Mouse (Mus musculus) olfactory bulb, adult 2 months (tissue): ENCODE data around the gene Srsf3.

Experiments used
- CTCF ChIP-seq: fragments of 200-500 bp; IDR thresholded peaks from 2 replicates; pipeline ENCODE4 v1.5.1; 2012; ENCODE audit warnings: low read depth, mild to moderate bottlenecking, low read length, moderate library complexity; ENCODE audit not compliant: insufficient read depth
- POLR2A ChIP-seq: fragments of 200-500 bp; IDR thresholded peaks from 2 replicates; pipeline ENCODE4 v1.6.1; 2012; ENCODE audit warnings: mild to moderate bottlenecking, low read depth, low read length, moderate library complexity; ENCODE audit not compliant: insufficient read depth

GRCm38 (mm10) chr17:29057361-29057890 is 25.0 kb downstream of the Srsf3 start:
- no peak for TF ChIP-seq POLR2A
- no peak for TF ChIP-seq CTCF
